Mouse (Mus musculus): ENCODE results near the gene Syngr1.
A peak's percentile ranks its signal among the peaks of the same experiment; 100 is the strongest.

The Syngr1 gene

DNA sequence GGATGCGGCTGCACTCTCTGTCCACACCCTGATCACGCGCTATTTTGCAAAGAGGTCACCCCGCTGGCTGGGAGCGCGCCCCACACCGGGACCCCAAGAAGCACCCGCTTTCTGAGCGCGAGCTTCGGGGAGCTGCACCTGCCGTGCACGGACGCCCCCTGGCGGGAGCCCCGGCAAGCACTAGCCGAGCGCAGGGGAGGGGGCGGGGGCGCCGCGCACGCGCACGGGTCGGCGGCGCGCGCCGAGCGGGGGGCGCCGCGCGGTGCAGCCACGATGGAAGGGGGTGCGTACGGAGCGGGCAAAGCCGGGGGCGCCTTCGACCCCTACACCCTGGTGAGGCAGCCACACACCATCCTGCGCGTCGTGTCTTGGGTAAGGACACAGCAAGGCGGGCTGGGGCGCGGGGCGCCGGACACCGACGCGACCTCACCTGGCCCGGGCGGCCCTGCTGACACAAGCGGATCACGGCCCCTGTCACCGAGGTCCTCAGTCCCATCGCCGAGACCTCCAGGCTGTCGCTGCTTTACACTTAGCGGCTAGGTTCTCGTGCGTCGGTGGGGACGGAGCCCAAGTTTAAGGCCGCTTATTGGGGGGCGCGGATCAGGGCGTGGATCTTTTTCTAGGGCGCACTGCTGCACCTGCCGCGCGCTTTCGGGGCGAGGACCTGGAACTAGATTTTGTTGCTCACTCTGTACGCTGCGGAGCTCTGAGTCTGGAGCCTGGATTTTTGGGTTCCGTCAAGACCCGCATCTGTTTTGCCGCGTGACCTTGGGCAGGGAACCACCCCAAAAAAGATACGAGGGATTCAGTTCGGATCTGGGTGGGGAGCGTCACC lies at the start of gene Syngr1, which contains the start of gene Rpl3:
Gene Syngr1, plus strand, starts transcription at position 214 of the 835 bp plus-strand sequence.
Gene Rpl3, minus strand, starts transcription at position 748 of the 835 bp plus-strand sequence.
- peak in 1 of 2 experiments; percentile 76 for DNase-seq (ENCODE audit: low spot score in 2 of 2)

DNA sequence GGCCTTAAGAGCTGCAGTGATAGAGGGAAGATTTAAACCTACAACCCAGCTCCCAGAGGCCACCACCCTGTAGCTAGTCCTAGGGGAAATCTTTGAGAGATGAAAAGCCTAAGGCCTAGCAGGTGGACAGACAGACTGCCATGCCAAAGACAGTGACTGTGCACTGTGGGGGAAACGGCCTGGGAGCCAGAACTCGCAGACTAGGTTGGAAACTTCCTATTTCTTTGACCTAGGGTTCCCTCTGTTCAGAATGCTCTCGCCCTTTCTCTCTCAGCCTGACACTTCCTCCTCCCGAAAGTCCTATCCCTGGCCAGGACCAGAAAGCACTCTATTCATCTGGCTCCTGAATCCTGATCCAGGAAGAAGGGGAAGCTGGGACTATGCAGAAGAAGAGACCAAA lies 49.0 kb upstream of the Syngr1 start:
- DNase-seq (ENCODE audit: low spot score in 2 of 2): no peak

DNA sequence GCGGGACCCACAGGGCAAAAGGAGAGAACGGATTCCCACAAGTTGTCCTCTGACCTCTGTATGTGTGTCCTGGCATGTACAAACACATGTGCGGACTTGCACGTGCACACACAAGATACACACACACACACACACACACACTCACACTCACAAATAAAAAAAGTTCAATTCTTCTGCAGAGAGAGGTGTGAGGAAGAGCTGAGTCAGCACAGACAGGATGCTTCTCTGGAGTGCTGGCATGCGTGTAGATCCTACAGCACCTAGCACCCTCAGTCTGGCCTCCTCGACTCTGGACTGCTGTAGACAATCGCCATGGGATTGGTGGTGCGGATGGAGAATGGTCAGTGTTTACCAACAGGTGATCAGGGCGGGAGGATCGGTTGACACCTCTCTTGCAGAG lies 46.9 kb upstream of the Syngr1 start:
- DNase-seq (ENCODE audit: low spot score in 2 of 2): no peak

DNA sequence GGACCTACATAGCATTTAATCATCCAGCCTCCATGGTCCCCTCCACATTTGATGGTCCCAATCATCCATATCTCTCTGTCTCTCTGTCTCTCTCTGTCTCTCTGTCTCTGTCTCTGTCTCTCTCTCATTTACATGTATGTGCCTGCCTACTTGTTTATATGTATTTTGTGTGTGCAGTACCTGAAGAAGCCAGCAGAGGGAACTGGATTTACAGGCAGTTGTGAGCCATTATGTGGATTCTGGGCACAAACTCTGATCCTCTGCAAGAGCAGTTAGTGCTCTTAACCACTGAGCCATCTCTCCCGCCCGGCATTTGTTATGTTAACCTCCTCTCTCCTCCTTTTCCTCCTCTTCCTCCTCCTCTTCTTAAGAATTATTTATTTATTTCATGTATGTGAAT lies 45.4 kb upstream of the Syngr1 start:
- DNase-seq (ENCODE audit: low spot score in 2 of 2): no peak

DNA sequence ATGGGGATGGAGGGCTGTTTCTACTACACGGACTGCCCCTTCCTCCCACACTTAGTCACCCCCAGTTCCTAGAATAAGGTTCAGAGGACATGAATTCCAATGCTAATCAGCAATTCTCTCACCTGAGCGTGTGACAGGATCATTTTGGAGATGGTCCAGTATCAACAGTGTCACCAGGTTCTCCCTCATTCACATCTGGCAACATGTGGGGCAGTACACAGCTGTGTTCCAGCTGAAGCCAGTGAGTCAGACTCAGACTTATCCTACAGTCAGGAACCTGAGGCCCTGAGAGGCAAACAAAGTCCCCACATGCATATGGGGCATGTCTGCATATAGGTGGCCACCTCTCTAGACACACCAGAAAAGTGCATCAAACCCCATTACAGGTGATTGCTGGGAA lies 43.9 kb upstream of the Syngr1 start:
- DNase-seq (ENCODE audit: low spot score in 2 of 2): no peak

DNA sequence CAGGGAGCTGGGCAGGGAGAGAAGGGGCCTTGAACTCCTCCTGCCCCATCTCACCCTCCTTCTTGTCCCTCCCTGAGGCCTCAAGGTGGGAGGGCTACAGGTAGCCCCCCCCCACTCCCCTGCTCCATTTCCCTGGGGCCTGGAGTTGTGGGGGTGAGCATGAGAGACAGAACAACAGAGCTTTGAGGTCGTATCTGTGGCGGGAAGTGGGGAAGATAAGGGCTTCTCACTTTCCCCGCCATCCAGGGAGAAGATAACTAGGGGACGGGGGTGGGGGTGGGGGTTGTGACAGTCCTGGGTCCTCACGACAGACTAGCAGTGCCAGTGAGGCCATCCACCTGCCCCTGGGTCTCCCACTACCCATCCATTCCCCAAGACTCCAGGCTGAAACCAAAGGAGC lies 43.2 kb upstream of the Syngr1 start:
- no peak for DNase-seq (ENCODE audit: low spot score in 2 of 2)

DNA sequence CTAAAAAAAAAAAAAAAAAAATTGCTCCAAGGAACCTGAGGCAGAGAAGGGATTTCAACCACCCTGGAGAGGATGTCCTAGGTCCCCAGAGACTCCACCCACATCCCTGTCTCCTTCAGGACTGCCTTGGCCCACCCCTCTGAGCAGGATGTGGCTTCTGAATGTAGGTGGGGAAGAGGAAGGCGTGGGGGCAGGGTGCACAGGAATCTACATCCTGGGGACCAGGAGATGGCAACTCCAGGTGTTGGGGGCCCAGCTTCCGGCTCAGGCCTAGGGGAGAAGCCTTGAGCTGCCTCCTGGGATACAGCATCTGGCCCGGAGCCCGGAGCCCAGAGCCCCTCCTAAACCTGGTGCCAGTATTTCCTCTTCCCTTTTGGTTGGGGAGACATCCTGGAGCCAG lies 41.0 kb upstream of the Syngr1 start:
- DNase-seq (ENCODE audit: low spot score in 2 of 2): no peak

DNA sequence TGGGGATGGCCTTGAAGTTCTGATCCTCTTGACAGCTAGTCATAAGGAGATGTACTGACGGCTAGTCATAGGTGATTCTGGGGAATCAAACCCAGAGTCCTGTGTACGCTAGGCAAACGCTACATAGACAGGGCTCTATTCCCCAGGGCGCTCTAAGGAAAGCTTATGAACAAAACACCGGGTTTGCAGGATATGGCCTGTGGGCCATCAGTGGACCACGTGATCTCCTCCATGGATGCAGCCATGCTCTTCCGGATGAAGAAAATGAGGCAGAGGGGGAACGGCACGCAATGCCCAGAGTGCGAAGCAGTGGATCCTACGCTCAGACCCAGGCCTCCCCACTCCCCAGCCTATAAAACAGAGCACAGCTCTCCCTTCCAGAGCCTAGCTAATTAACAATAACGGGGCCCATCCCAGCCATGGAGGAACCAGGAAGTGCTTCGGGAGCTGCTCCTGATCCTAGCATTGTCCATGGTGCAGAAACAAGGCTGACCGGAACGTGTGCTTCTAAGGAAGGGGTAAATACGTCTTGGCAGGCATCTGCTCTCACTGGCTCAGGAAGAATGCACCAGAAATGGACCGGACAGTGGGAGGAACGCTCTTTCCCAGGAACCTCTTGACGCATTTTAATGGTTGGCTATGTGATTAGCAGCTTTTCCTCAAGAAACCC lies 39.9 kb upstream of the Syngr1 start:
- no peak for DNase-seq (ENCODE audit: low spot score in 2 of 2)

DNA sequence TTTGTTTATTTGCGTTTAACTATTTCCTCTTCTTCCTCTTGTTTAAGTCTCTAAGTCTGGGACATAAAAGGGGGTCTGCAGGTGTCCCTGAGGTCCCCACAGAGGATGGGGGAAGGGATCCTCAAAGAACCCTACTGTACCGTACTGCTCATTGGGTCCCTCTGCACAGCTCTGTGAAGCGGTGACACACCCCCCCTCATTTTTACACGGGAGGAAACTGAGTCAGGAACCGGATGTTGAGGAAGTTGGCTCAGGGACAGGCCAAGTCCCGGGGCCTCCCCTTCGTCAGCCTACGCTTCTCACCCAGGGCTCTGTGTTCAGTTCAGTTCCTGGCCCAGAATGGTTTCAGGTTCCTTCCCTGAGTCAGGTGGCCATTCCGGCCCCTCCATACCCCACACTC lies 39.4 kb upstream of the Syngr1 start:
- DNase-seq (ENCODE audit: low spot score in 2 of 2): no peak

DNA sequence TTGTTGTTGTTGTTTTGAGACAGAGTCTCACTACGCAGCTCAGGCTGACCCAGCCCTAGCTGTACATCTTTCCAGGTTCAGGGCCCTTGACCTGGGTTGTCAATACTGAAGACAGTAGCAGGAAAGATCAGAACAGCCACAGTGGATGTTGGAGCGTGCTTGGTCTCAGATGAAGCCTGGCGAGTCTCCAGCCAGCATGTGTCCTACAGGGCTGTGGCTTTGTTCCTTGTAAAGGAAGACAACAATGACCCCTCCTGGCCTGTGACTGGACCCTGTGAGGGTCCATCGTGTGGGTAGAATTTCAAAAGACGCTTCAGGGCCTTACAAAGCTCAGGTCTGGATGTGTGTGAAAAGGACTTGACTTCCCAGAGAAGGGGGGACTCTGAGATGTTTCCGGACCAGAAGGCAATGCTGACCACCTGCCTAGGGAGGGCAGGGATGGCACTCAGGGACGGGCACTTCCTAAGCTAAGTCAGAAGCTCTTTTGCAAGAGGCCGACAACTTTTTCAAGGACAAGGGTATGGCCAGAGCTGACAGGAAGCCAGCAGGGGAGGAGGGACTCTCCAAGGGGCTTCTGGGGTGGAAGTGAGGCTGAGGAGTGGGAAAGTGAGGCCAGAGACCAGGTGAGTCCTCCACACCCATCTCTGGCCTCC lies 37.6 kb upstream of the Syngr1 start:
- no peak for DNase-seq (ENCODE audit: low spot score in 2 of 2)

DNA sequence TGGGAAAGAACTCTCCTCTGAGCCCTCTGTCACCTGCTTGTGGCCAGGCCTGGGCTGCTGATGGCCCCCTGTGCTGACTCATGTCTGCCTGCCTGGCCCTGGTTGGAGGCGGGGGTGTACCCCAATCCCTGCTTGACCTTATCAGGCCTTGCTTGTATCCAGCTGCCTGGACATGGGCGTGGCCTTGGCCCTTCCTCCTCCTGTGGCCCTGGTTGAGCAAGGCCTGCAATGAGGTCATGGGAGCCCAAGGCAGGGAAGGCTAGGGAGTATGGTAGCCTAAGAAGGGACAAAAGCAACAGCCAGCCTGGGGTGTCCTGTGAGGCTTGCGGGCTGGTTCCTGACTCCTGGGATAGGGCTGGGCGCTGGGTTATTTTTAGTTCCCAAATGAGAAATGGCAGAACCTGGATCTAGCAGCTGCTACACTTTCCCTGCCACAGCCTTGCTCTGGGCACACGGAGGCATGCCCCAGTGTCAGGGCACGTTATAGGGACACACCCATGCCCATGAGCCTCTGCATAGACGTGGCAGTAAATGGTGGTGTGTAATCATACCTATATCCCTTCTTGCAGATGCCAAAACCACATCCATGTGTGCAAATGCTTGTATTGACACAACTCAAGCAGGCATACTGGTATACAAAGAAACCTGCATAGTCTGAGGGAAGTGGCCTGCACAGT lies 37.0 kb upstream of the Syngr1 start:
- no peak for DNase-seq (ENCODE audit: low spot score in 2 of 2)

DNA sequence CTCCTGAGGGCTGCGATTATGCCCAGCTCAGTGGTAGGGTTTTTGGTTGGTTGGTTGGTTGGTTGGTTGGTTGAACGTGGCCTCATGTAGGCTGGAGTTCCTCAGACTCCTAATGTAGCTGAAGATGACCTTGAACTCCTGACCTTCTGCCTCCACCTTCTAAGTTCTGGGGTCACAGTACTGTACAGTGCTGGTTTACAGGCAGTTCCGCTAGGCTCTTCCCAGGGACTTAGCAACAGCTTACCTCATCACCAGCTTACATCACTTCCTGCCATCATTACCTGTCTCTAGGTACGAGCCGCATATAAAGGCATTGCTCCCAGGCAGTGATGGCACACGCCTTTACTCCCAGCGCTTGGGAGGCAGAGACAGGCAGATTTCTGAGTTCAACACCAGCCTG lies 33.0 kb upstream of the Syngr1 start:
- DNase-seq (ENCODE audit: low spot score in 2 of 2): no peak

DNA sequence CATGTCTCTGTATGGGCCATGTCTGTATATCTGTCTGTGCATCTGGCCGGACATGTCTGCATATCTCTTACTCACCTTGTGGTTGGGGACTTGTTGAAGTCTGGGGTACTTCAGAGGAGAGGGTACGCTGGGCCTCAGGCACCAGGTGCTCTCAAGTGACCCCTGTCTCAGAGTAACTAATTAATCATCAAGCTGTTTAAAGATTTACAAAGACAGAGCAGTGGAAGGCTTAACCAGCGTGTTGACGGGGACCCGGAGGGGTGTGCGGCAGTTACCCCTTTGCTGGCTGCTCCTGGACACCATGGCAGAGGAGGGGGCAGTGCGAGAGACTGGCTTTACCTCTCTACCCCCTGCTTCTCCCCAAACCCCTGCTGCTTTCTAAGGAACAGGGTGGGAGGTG lies 31.5 kb upstream of the Syngr1 start:
- DNase-seq (ENCODE audit: low spot score in 2 of 2): no peak

DNA sequence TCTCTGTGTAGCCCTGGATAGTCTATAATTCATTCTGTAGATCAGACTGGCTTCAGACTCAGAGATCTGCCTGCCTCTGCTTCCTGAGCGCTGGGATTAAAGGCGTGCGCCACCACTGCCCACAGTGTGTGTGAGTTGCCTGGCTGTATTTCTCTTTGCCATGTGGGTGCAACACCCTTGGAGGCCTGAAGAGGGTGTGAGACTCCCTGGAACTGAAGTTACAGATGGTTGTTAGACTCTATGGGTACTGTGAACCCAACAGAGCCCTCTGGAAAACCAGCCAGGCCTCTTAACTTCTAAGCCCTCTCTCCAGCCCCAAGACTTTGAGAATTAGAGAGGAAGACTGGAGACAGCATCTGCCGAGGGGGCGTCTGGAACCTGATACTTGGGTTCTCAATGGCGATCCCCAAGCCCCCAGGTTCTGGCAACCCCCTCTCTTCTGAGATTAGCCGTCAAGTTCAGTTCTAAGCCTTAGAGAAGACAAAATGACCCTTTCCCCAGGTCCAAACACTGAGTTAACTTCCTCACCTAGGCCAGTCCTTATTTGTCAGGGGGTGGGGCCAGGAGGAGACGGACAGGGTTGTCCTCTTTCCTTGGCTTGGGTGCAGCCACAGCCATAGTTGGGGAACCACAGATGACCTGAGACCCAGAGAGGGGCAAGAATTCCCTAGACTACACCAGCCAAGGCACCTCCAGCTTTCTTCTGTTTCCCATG lies 30.6 kb upstream of the Syngr1 start:
- no peak for DNase-seq (ENCODE audit: low spot score in 2 of 2)

DNA sequence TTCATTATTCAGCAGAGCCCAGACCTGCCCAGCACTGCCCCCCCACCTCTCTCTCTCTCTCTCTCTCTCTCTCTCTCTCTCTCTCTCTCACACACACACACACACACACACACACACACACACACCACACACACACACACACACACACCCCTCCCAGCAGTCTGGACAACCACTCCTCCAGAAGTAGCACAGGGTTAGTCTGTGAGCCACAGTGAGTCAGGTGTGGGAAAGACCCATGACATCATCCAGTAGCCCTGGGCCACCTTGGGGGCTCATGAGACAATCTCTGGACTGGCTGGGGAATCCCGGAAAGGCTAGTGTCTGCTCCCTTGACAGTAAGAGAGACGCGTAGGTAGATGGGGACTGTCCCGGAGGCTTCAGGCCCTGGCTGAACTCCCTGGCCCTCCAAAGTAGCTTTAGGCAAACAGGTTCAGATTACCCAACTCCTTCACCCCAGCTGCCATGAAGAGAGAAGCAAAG lies 30.0 kb upstream of the Syngr1 start:
- no peak for DNase-seq (ENCODE audit: low spot score in 2 of 2)

DNA sequence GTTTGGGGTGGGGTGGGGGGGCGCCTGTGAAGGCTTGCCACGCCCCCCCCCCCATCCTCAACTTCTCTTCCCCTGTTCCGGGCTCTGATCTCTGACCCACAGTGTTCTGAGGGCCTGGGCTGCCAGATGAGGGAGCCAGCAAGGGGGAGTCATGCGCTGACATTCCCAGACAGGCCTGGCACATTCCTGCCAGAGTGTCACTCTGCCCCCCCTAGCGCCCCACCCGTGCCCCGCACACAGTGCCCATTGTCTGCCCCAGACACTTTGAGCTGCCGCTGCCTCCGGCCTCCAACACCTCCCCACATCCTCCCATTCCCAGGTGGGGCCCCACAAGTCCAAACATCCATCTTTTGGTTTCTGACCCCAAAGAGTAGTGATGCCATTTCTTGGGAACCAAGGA lies 28.8 kb upstream of the Syngr1 start:
- no peak for DNase-seq (ENCODE audit: low spot score in 2 of 2)

DNA sequence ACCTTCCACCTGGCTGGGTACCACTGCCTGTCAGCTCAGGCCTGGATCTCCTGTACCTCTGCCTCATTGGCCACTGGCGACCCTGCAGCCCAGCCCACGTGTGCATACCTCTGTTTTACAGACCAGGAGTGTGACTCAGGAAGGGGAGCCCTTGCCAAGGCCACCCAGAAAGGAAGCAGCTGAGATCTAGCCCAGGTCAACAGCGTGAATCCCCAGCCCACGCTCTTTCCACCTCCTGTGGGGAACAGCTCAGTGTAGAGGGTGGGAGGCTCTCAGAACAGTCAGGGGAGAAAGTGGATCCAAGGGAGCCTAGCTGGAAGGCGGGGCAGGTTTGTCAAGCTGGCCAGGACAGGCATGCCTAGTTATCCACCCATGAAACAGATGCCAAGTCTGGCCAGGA lies 28.3 kb upstream of the Syngr1 start:
- DNase-seq (ENCODE audit: low spot score in 2 of 2): no peak

DNA sequence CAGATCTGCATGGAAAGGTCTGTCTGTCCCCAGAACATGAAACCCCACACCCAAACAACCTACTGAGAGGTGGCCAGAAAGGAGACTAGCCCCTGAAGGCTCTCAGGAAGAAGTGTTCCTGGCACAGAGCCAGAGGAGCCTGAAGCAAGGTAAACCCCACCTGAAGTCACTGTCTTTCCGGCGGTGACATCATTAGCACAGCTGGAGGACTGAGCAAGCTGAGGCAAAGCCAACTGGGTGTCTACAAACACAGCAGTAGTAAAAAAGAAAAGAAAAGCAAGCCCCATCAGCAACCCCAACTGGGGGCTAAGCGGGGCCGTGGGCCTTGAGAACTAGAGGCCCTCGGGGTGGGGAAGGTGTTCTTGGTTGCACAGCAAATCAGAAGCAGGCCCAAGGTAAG lies 26.2 kb upstream of the Syngr1 start:
- no peak for DNase-seq (ENCODE audit: low spot score in 2 of 2)

DNA sequence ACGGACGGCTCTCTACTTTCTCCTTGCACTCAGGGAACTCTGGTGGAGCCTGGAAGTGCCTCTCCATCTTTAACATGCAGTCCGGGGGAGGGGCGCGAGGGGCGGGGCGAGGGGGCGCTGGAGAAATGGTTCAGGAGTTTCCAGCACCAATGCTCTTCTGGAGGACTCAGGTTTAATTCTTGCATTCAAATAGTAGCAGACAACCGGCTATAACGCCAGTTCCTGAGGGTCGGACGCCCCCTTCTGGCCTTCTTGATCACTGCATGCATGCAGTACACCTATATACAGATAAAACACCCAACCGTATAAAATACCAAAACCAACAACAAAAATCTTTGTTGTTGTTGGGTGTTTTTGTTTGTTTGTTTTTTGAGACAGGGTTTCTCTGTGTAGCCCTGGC lies 25.7 kb upstream of the Syngr1 start:
- no peak for DNase-seq (ENCODE audit: low spot score in 2 of 2)

DNA sequence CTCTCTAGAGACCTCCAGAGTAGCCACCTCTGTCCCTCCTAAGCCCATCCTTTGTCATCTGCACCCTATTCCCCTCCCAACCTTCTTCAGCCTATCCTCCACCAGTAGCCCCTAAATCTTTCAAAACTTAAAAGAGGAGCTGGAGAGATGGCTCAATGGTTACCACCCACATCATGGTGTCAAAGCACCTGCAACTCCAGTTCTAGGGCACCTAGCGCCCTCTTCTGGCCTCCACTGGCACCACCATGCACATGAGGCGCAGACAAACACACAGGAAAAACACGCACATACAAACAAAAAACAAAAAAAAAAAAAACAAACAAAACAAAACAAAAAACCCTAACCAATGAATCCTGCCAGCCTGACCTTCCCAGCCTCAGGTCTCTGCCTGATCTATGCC lies 24.6 kb upstream of the Syngr1 start:
- no peak for DNase-seq (ENCODE audit: low spot score in 2 of 2)

DNA sequence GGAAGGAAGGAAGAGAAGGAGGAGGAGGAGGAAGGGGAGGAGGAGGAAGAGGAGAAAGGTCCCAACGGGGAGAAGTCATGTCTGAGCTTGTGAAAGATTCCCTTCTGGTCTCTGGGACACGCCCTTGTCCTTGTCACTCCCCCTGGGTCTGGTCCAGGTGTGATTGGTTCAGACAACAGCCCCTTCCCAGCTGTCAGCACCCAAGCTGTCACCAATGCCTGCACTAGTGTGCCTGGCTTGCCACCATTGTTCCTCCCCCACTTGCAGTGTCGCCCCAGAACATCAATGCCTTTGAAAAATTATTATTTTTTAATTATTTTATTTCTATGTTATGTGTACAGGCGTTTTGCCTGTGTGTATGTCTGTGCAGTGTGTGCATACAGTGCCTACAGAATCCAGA lies 22.0 kb upstream of the Syngr1 start:
- DNase-seq (ENCODE audit: low spot score in 2 of 2): no peak
